Mouse (Mus musculus) mouse trophoblast stem cell (cell line): ENCODE data around the gene Max.

Experiments
- in situ Hi-C, 2 experiments: fragments of 300-500 bp; cut with MseI, MboI; formaldehyde crosslinking; loops; 2 replicates in 1 of 2; 3 replicates in 1 of 2; pipeline ENCODE4 v1.15.1; 2025

Max gene

GRCm38 (mm10) chr12:76961932-76962891 is at the start of gene Max:
TSS of gene Max (minus strand) at chr12:76962201.
- in situ Hi-C loops, result no loop called here

- in situ Hi-C loops, result loop anchor here in 1 of 2 experiments (25.0 kb wide), 1 partner anchor 551 kb away; no protein-coding TSS in a partner anchor
Measured at GRCm38 (mm10) chr12:77011092-77011720, 49.2 kb upstream of the Max start.

- in situ Hi-C loops, result loop anchor here in 1 of 2 experiments (25.0 kb wide), 1 partner anchor 553 kb away; no protein-coding TSS in a partner anchor
Measured at GRCm38 (mm10) chr12:77009202-77010030, 47.4 kb upstream of the Max start.

GRCm38 (mm10) chr12:77004893-77005292 is 42.9 kb upstream of the Max start:
- in situ Hi-C loops, result loop anchor here in 1 of 2 experiments (25.0 kb wide), 1 partner anchor 557 kb away; no protein-coding TSS in a partner anchor

GRCm38 (mm10) chr12:77002551-77003228 is 40.7 kb upstream of the Max start:
- in situ Hi-C loops, result loop anchor here in 1 of 2 experiments (25.0 kb wide), 1 partner anchor 560 kb away; no protein-coding TSS in a partner anchor

- in situ Hi-C loops, result loop anchor here in 1 of 2 experiments (25.0 kb wide), 1 partner anchor 561 kb away; no protein-coding TSS in a partner anchor
Measured at GRCm38 (mm10) chr12:77001312-77001711, 39.3 kb upstream of the Max start.

- in situ Hi-C loops, result loop anchor here in 1 of 2 experiments (25.0 kb wide), 1 partner anchor 562 kb away; no protein-coding TSS in a partner anchor
Measured at GRCm38 (mm10) chr12:77000705-77001284, 38.8 kb upstream of the Max start.

GRCm38 (mm10) chr12:77000096-77000704 is 38.2 kb upstream of the Max start:
- in situ Hi-C loops, result loop anchor here in 1 of 2 experiments (25.0 kb wide), 1 partner anchor 562 kb away; no protein-coding TSS in a partner anchor

- in situ Hi-C loops, result no loop called here
Measured at GRCm38 (mm10) chr12:76994766-76995165, 32.8 kb upstream of the Max start.

- in situ Hi-C loops, result no loop called here
Measured at GRCm38 (mm10) chr12:76992891-76993529, 31.0 kb upstream of the Max start.

- in situ Hi-C loops, result no loop called here
Measured at GRCm38 (mm10) chr12:76982818-76983471, 20.9 kb upstream of the Max start.

- in situ Hi-C loops, result no loop called here
Measured at GRCm38 (mm10) chr12:76979530-76979929, 17.5 kb upstream of the Max start.

- in situ Hi-C loops, result no loop called here
Measured at GRCm38 (mm10) chr12:76972669-76973068, 10.7 kb upstream of the Max start.

GRCm38 (mm10) chr12:76972241-76972640 is 10.2 kb upstream of the Max start:
- in situ Hi-C loops, result no loop called here

GRCm38 (mm10) chr12:76971642-76972221 is 9.7 kb upstream of the Max start:
- in situ Hi-C loops, result no loop called here

GRCm38 (mm10) chr12:76965876-76966275 is 3.9 kb upstream of the Max start:
- in situ Hi-C loops, result no loop called here

- in situ Hi-C loops, result no loop called here
Measured at GRCm38 (mm10) chr12:76965089-76965488, 3.1 kb upstream of the Max start.
